Mouse (Mus musculus) cerebellum, adult 2 months (tissue): ENCODE results near the gene Ms4a4b. TPM values are rescaled to one million over a fixed set of nuclear protein-coding genes. Genes with fewer than 3 reads are reported as not detected.
"Not testable (repeated sequence)": the region's sequence is repeated elsewhere in the genome, so short reads cannot be mapped to it uniquely, and the experiment has no call there.

Source experiments
- DNase-seq, 2 experiments: peaks; one replicate each; pipeline ENCODE4 v3.0.0; 2021
- H3K27ac ChIP-seq: fragments of 200-500 bp; 2 replicates; pipeline ENCODE4 v1.5.1; 2012; ENCODE audit warnings: low read length, control low read depth, inconsistent platforms; ENCODE audit not compliant: insufficient read depth
- H3K27me3 ChIP-seq: fragments of 200-500 bp; 2 replicates; pipeline ENCODE4 v1.6.1; 2012; ENCODE audit warnings: inconsistent platforms, mild to moderate bottlenecking, low read length, moderate library complexity; ENCODE audit not compliant: control insufficient read depth, insufficient read depth
- H3K4me1 ChIP-seq: fragments of 200-500 bp; 2 replicates; pipeline ENCODE4 v1.6.1; 2011; ENCODE audit warnings: low read length; ENCODE audit not compliant: control insufficient read depth, insufficient read depth
- H3K4me3 ChIP-seq: fragments of 200-500 bp; replicated peaks from 2 replicates; pipeline ENCODE3; 2011; ENCODE audit warnings: mild to moderate bottlenecking, low read depth, low read length, control low read depth; ENCODE audit not compliant: insufficient read depth
- CTCF ChIP-seq: fragments of 200-500 bp; IDR thresholded peaks from 2 replicates; pipeline ENCODE4 v1.5.1; 2011; ENCODE audit warnings: low read depth, mild to moderate bottlenecking, control low read depth, low read length, moderate library complexity, borderline replicate concordance; ENCODE audit not compliant: insufficient read depth
- POLR2A ChIP-seq: fragments of 200-500 bp; IDR thresholded peaks from 2 replicates; pipeline ENCODE4 v1.6.1; 2011; ENCODE audit warnings: low read length, control low read depth, borderline replicate concordance; ENCODE audit not compliant: insufficient read depth
- WGBS: fragments of 180-500 bp; shearing (Covaris S2); methylation state at CpG from one replicate; pipeline ENCODE4 v1.1.7; 2018; 5-methylcytosine and 5-hydroxymethylcytosine counted together
- polyA plus RNA-seq: library from polyadenylated mRNA; depleted of rRNA; stranded (reverse); fragments of >200 nt; gene quantifications from 2 replicates; pipeline ENCODE4 v1.2.3, GENCODE M21; 2012

The Ms4a4b gene
- polyA plus RNA-seq, 1 experiment, result 0.16 TPM

DNA sequence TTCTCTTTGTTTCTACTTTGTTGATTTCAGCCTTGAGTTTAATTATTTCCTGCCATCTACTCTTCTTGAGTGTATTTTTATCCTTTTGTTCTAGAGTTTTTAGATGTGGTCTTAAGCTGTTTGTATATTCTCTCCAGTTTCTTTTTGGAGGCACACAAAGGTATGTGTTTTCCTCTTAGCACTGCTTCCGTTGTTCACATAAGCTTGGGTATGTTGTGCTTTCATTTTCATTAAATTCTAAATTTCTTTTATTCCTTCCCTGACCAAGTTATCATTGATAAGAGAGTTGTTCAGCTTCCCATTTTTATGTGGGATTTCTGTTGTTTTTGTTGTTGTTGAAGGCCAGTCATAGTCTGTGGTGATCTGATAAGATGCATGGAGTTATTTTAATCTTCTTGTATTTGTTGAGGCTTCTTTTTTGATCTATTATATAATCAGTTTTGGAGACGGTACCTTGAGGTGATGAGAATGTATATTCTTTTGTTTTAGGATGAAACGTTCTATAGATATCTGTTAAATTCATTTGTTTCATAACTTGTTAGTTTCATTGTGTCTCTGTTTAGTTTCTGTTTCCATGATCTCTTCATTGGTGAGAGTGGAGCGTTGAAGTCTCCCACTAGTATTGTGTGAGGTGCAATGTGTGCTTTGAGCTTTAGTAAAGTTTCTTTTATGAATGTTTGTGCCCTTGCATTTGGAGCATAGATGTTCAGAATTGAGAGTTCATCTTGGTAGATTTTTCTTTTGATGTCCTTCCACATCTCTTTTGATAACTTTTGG, 8.1 kb upstream of the Ms4a4b start:
- no peaks in the 10 kb centered on the region for H3K4me1 ChIP-seq

DNA sequence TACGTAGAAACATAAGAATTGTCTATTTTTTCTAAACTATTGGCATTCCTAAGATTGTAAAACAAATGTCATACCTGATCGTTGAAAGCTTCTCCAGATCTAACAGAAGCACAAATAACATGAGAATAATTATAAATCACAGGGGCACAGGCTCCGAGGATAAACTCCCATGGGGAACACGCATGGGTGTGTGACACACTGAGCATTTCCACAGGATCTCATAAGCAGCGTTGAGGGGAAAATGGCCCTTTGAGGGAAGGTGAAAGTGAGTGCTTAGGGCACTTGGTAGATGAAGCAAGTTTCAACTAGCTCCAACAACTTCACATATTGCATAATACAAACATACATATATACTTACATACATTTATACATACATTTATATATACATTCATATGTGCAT, 611 bp downstream of the Ms4a4b start:
- Histone ChIP-seq H3K27me3 (no peaks in the 10 kb centered on the region), H3K4me1 (no peaks in the 10 kb centered on the region), H3K4me3 (no peak overlapping the region), H3K27ac (no peak overlapping the region)
- TF ChIP-seq POLR2A (no peak), CTCF (no peak)
- no peak for DNase-seq
- WGBS, result 86% methylated on average over 5 of the region's 5 CpGs

More for the DNA sequence above, 8.1 kb upstream of the Ms4a4b start:
- no peak for TF ChIP-seq POLR2A
- WGBS, result 85% methylated on average over 4 of the region's 4 CpGs
- no peak for DNase-seq
- H3K4me3 ChIP-seq, result no peak overlapping the region
- H3K27ac ChIP-seq, result no peak overlapping the region
- no peaks in the 10 kb centered on the region for H3K27me3 ChIP-seq

DNA sequence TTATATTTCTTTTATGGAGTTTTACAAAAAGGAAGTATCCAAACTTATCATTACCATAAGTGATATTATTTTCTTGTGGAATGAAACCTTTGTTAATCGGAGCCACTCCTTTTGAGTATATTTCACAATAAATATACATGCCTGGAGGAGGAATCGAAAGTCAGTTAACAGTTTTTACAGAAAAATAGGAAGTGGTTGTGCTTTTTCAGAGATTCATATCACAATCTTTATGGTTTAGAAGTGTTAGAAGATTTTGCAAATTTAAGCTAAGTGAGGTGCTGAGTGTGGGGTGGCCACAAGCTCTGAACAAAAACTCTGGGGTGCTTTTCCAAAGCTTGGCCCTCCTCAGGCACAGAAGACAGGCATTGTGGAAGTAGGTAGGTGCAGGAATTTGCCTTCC, 3.9 kb downstream of the Ms4a4b start:
- no peak overlapping the region for H3K27ac ChIP-seq
- no peak for DNase-seq
- H3K4me3 ChIP-seq, result no peak overlapping the region
- TF ChIP-seq POLR2A, result no peak
- TF ChIP-seq CTCF, result no peak
- WGBS, result 88% methylated on average over 2 of the region's 2 CpGs
- no peaks in the 10 kb centered on the region for H3K4me1 ChIP-seq
- H3K27me3 ChIP-seq, result no peaks in the 10 kb centered on the region

DNA sequence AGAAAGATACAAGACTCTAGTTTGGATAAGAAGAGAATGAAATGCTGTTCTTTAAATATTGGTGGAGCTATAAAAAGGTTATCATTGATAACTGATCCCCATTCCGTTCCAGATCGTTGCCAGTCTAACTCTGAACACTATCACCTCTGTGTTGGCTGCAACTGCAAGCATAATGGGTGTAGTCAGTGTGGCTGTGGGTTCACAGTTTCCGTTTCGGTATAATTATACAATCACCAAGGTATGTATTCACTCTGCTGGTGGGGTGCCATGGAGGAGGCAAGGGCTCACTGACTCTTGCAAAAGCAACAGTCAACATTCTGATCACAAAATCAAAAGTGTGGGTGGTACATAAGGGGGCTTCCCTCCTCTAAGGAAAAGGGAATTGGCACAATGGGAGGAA, 15.7 kb downstream of the Ms4a4b start:
- not testable (repeated sequence) for H3K27me3 ChIP-seq, H3K4me1 ChIP-seq, H3K4me3 ChIP-seq, H3K27ac ChIP-seq, DNase-seq
- 52% methylated on average over 4 of the region's 4 CpGs for WGBS

DNA sequence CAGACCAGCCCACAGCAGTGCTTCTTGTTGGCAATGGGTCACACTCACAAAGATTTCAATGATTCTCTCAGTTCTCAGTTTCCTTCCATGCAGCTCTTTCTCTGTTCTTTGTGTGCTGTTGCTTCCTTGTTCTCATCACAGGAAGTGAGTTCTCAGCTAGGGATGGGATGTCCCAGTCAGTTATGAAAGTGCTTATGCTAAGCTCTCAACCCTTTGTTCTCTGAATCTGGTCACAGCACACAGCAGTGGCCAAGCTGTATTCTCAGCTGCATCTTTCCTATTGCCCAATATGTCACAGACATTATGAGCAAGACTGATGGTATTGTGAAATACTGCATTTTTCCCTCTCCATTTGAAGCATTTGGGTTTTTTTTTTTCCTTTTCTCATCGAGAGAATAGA, 21.4 kb downstream of the Ms4a4b start:
- DNase-seq, H3K27ac ChIP-seq, H3K4me3 ChIP-seq, H3K4me1 ChIP-seq, H3K27me3 ChIP-seq: not testable (repeated sequence)
- WGBS, result 40% methylated on average over 1 of the region's 1 CpGs

DNA sequence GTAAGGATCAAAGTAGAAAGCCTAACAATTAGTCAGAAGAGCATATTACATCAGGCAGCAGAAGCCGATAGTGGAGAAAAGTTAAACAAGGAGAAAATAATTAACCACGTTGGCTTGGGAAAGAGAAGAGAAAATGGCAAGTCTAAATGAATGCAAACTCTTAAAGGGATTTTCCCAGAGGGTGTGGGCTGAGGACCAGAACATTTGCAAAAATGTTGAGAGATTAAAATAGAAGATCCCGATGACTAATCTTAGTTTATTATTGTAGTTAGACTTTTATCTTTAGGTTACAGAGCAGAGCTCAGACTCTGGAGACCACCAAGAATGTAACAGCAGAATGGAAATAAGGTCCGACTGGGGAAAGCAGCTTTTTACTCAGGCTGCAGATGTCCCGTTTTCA, 23.1 kb downstream of the Ms4a4b start:
- DNase-seq, result no peak
- WGBS, result 84% methylated on average over 5 of the region's 5 CpGs

DNA sequence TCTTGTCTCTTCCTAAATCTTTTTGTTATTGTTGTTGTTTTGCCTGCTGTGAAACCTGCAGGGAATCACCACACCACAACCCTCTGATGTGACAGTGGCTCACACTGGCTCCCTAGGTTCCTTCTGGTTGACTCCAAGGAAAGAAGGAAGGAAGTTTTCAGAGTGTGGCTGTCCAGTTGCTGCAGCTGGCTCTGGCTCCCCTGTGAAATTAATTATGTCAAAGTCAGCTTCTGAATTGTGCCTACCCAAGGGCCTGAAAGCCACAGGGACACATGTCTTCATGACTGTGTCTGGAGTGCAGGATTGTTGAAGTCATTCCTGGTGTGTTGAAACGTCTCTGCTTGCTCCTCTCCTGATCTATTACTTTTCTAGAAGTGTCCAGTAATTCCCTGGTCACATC, 25.0 kb downstream of the Ms4a4b start:
- not testable (repeated sequence) for H3K27ac ChIP-seq, H3K27me3 ChIP-seq, H3K4me3 ChIP-seq, H3K4me1 ChIP-seq, DNase-seq
- WGBS, result 46% methylated on average over 1 of the region's 1 CpGs

More for the DNA sequence above, 23.1 kb downstream of the Ms4a4b start:
- Histone ChIP-seq H3K4me3 (no peak overlapping the region), H3K4me1 (no peaks in the 10 kb centered on the region), H3K27me3 (no peaks in the 10 kb centered on the region), H3K27ac (no peak overlapping the region)
- TF ChIP-seq CTCF, result no peak
- no peak for TF ChIP-seq POLR2A

DNA sequence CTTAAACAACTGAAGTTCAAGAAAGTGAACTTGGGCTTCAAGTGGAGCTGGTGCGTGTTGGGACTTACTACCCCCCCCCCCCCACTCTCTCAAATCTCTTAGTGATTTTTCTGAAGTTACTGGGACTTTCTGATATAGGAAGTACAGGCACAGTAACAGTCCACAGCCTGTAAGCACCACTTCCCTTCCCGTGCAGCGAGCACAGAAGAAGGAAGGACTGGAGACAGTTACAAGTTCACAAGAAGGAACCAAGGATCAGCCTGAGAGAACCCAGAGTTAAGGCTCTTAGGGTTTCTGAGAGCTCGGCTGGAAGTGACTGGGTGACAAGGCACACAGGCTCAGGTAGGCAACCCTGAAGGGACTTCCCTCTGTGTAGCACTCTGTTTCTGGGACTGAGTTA, 25.9 kb downstream of the Ms4a4b start, which contains the start of gene Ms4a6c:
Ms4a6c (plus strand) TSS at position 152 of the 400 bp plus-strand sequence.
- H3K27ac ChIP-seq, DNase-seq, H3K27me3 ChIP-seq, H3K4me1 ChIP-seq, H3K4me3 ChIP-seq: not testable (repeated sequence)
- 81% methylated on average over 4 of the region's 4 CpGs for WGBS

DNA sequence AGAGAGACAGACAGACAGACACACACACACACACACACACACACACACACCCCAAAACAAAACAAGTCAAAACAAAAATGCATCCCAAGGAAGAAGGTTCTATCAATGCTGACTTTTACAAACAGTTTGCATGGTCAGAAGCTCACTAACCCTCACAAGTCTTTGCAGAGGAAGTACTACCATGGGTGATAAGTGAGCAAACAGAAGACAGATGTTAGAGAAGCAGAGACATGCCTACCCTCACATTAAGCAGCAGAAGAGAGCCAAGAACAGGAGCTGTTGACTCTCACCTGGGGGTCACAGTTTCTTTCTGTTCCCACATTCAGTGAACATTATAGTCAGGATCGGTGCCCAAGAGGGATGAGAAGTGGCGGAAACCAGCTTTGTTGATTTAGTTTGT, 36.4 kb downstream of the Ms4a4b start:
- no peak overlapping the region for H3K4me3 ChIP-seq
- TF ChIP-seq POLR2A (no peak), CTCF (no peak)
- H3K27ac ChIP-seq, result no peak overlapping the region
- WGBS, result 86% methylated on average over 2 of the region's 2 CpGs
- DNase-seq, result no peak
- H3K4me1 ChIP-seq, result no peaks in the 10 kb centered on the region
- no peaks in the 10 kb centered on the region for H3K27me3 ChIP-seq
